ENCODE assay signal across 10 mouse cellular contexts in genomic region chr6:51878551-51878950, GRCm38 (mm10).
DNase-seq lines count a peak whose midpoint lies in the region; ATAC-seq and TF ChIP-seq lines count a peak whose summit lies in the region.
"Had no signal": no experiment of that assay in that cellular context is flagged by ENCODE, and none has a peak within 500 bp of the region (broad histone marks: within the 10 kb centered on the region; RNA-seq: fewer than 3 reads in every experiment).

No protein-coding gene starts in this region.

- ATAC-seq in heart, embryonic 13.5 days (ENCODE audit: extremely low read depth, insufficient number of reproducible peaks, low FRiP score, low TSS enrichment) = no peak
- peak; percentile 30 for ATAC-seq in G1E (ENCODE audit: extremely low read depth, insufficient number of reproducible peaks, low FRiP score, poor library complexity, severe bottlenecking)
- ATAC-seq: CD4-positive, CD25-positive, alpha-beta regulatory T cell, adult 4 months had no signal

- H3K4me1 ChIP-seq in heart, embryonic 13.5 days = peaks cover 39% of the 10 kb centered on the region
- H3K4me1 ChIP-seq in G1E (ENCODE audit: insufficient read depth, low read depth, low read length) = peaks cover 27% of the 10 kb centered on the region
- peaks cover 6% of the 10 kb centered on the region for H3K4me1 ChIP-seq in midbrain, embryonic 10.5 days

- no peak overlapping the region for H3K9ac ChIP-seq in heart, embryonic 13.5 days
- H3K9ac ChIP-seq: neural tube, embryonic 13.5 days had no signal

- no peaks in the 10 kb centered on the region for H3K27me3 ChIP-seq in heart, embryonic 13.5 days (replicated peaks)
- no peaks in the 10 kb centered on the region for H3K27me3 ChIP-seq in G1E (ENCODE audit: insufficient read depth, low read length)
- peaks cover 82% of the 10 kb centered on the region for H3K27me3 ChIP-seq in midbrain, embryonic 10.5 days (ENCODE audit: low read depth, poor library complexity, severe bottlenecking)
- H3K27me3 ChIP-seq: neural tube, embryonic 13.5 days had no signal

- H3K36me3 ChIP-seq in heart, embryonic 13.5 days = no peaks in the 10 kb centered on the region
- H3K36me3 ChIP-seq in G1E (replicated peaks) = peaks cover 17% of the 10 kb centered on the region
- no peaks in the 10 kb centered on the region for H3K36me3 ChIP-seq in midbrain, embryonic 10.5 days
- H3K36me3 ChIP-seq: neural tube, embryonic 13.5 days had no signal

- peak overlapping the region; percentile 3 for H3K27ac ChIP-seq in heart, embryonic 13.5 days (replicated peaks)
- no peak overlapping the region for H3K27ac ChIP-seq in midbrain, embryonic 10.5 days (replicated peaks)
- H3K27ac ChIP-seq: macrophage; neural tube, embryonic 13.5 days had no signal

- H3K4me3 ChIP-seq in heart, embryonic 13.5 days = no peak overlapping the region
- no peak overlapping the region for H3K4me3 ChIP-seq in G1E (ENCODE audit: low read depth, low read length)
- H3K4me3 ChIP-seq in midbrain, embryonic 10.5 days = no peak overlapping the region
- H3K4me3 ChIP-seq: neural tube, embryonic 13.5 days had no signal

- no peak overlapping the region for H3K4me2 ChIP-seq in heart, embryonic 13.5 days
- H3K4me2 ChIP-seq: neural tube, embryonic 13.5 days had no signal

- intact Hi-C loops in heart, postnatal 10 days (cut with DNase I) = loop anchor here (10.0 kb wide), 1 partner anchor 206 kb away; no protein-coding TSS in a partner anchor

- TF ChIP-seq CTCF in G1E (IDR thresholded peaks at IDR 0.05; ENCODE audit: low read depth, low read length) = no peak

- H3K9me3 ChIP-seq in heart, embryonic 13.5 days = no peaks in the 10 kb centered on the region
- H3K9me3 ChIP-seq in G1E (replicated peaks) = no peaks in the 10 kb centered on the region
- H3K9me3 ChIP-seq in midbrain, embryonic 10.5 days (replicated peaks) = no peaks in the 10 kb centered on the region
- H3K9me3 ChIP-seq: neural tube, embryonic 13.5 days had no signal

- WGBS in heart, embryonic 13.5 days = 62% methylated on average over 2 of the region's 2 CpGs
- 86% methylated on average over 2 of the region's 2 CpGs for WGBS in midbrain, embryonic 10.5 days

- no peak for DNase-seq in heart, postnatal 10 days
- DNase-seq in G1E (ENCODE audit: low spot score) (no peak), adipocyte (ENCODE audit: low spot score) (no peak)
- DNase-seq in kidney, adult 18-20 months = peak; percentile 12
- DNase-seq in kidney, postnatal 36 days = peak; percentile 26 to 64
- no peak for DNase-seq in midbrain, embryonic 10.5 days (ENCODE audit: low spot score)

Comparison
In these comparisons a context has a peak if more than half of its experiments do, and no peak if none do; other contexts are left out.
1. DNase-seq: peak in kidney, adult 18-20 months (single experiment) and kidney, postnatal 36 days (2 of 2); none in heart, postnatal 10 days (0 of 2), G1E (single experiment), adipocyte (single experiment) and midbrain, embryonic 10.5 days (single experiment).